Mouse (Mus musculus): ENCODE results near the gene Synj2.
"Not testable (repeated sequence)": the region's sequence is repeated elsewhere in the genome, so short reads cannot be mapped to it uniquely, and the experiment has no call there.

The Synj2 gene

GRCm38 (mm10) chr17:5999039-5999543, 58.0 kb downstream of the Synj2 start:
- no peak for DNase-seq (ENCODE audit: low spot score in 2 of 2)

GRCm38 (mm10) chr17:6000864-6001319, 59.8 kb downstream of the Synj2 start:
- no peak for DNase-seq (ENCODE audit: low spot score in 2 of 2)

GRCm38 (mm10) chr17:6001389-6001788, 60.3 kb downstream of the Synj2 start:
- no peak for DNase-seq (ENCODE audit: low spot score in 2 of 2)

- DNase-seq (ENCODE audit: low spot score in 2 of 2) = no peak
Observed at GRCm38 (mm10) chr17:6001836-6002235, 60.8 kb downstream of the Synj2 start.

- DNase-seq (ENCODE audit: low spot score in 2 of 2) = no peak
Observed at GRCm38 (mm10) chr17:6002563-6002962, 61.5 kb downstream of the Synj2 start.

- no peak for DNase-seq (ENCODE audit: low spot score in 2 of 2)
Observed at GRCm38 (mm10) chr17:6003661-6004060, 62.6 kb downstream of the Synj2 start.

GRCm38 (mm10) chr17:6005246-6005637, 64.2 kb downstream of the Synj2 start:
- DNase-seq (ENCODE audit: low spot score in 2 of 2) = peak in 1 of 2 experiments; percentile 3

GRCm38 (mm10) chr17:6005638-6006471, 64.8 kb downstream of the Synj2 start:
- peak; percentile 32 to 37 for DNase-seq (ENCODE audit: low spot score in 2 of 2)

GRCm38 (mm10) chr17:6007101-6007780, 66.2 kb downstream of the Synj2 start:
- no peak for DNase-seq (ENCODE audit: low spot score in 2 of 2)

GRCm38 (mm10) chr17:6007902-6008301, 66.8 kb downstream of the Synj2 start:
- DNase-seq (ENCODE audit: low spot score in 2 of 2) = peak; percentile 51 to 56

GRCm38 (mm10) chr17:6008590-6008989, 67.5 kb downstream of the Synj2 start:
- DNase-seq (ENCODE audit: low spot score in 2 of 2) = no peak

GRCm38 (mm10) chr17:6009606-6010005, 68.5 kb downstream of the Synj2 start:
- no peak for DNase-seq (ENCODE audit: low spot score in 2 of 2)

GRCm38 (mm10) chr17:6013079-6013478, 72.0 kb downstream of the Synj2 start:
- DNase-seq (ENCODE audit: low spot score in 2 of 2) = no peak

- DNase-seq (ENCODE audit: low spot score in 2 of 2) = no peak
Observed at GRCm38 (mm10) chr17:6014985-6015384, 73.9 kb downstream of the Synj2 start.

GRCm38 (mm10) chr17:6016213-6016780, 75.2 kb downstream of the Synj2 start:
- no peak for DNase-seq (ENCODE audit: low spot score in 2 of 2)

GRCm38 (mm10) chr17:6017268-6017667, 76.2 kb downstream of the Synj2 start:
- no peak for DNase-seq (ENCODE audit: low spot score in 2 of 2)

GRCm38 (mm10) chr17:6018348-6018747, 77.3 kb downstream of the Synj2 start:
- no peak for DNase-seq (ENCODE audit: low spot score in 2 of 2)

- DNase-seq (ENCODE audit: low spot score in 2 of 2) = peak in 1 of 2 experiments; percentile 20
Observed at GRCm38 (mm10) chr17:6019776-6020175, 78.7 kb downstream of the Synj2 start.

GRCm38 (mm10) chr17:6020636-6021035, 79.6 kb downstream of the Synj2 start:
- DNase-seq (ENCODE audit: low spot score in 2 of 2) = no peak

- not testable (repeated sequence) for DNase-seq (ENCODE audit: low spot score in 2 of 2)
Observed at GRCm38 (mm10) chr17:6021374-6021789, 80.3 kb downstream of the Synj2 start.

GRCm38 (mm10) chr17:6025831-6026230, 84.8 kb downstream of the Synj2 start:
- DNase-seq (ENCODE audit: low spot score in 2 of 2) = no peak

- no peak for DNase-seq (ENCODE audit: low spot score in 2 of 2)
Observed at GRCm38 (mm10) chr17:6035661-6036060, 94.6 kb downstream of the Synj2 start.
